Comparison of ENCODE assay signal across 8 mouse cellular contexts in genomic region chr12:72854377-72855032, GRCm38 (mm10).
DNase-seq lines count a peak whose midpoint lies in the region; ATAC-seq lines count a peak whose summit lies in the region.
"Had no signal": no experiment of that assay in that cellular context is flagged by ENCODE, and none has a peak within 500 bp of the region (broad histone marks: within the 10 kb centered on the region; RNA-seq: fewer than 3 reads in every experiment).

No protein-coding gene starts in this region.

- WGBS in lung, embryonic 15.5 days: 6% methylated on average over 19 of the region's 19 CpGs
- under 1% methylated on average over 19 of the region's 19 CpGs for WGBS in forebrain, embryonic 12.5 days
- 9% methylated on average over 19 of the region's 19 CpGs for WGBS in limb, embryonic 15.5 days
- 10% methylated on average over 19 of the region's 19 CpGs for WGBS in stomach, embryonic 15.5 days

- DNase-seq in lung, postnatal 14 days: no peak
- DNase-seq in layer of hippocampus, adult 11-12 months (ENCODE audit: low spot score): no peak
- DNase-seq in cerebellum, postnatal 4 days (ENCODE audit: low spot score in 2 of 2): no peak

- no peak overlapping the region for H3K27ac ChIP-seq in lung, embryonic 15.5 days
- no peak overlapping the region for H3K27ac ChIP-seq in forebrain, embryonic 12.5 days
- no peak overlapping the region for H3K27ac ChIP-seq in limb, embryonic 15.5 days
- H3K27ac ChIP-seq in stomach, embryonic 15.5 days: no peak overlapping the region
- H3K27ac ChIP-seq: macrophage had no signal

- H3K27me3 ChIP-seq in lung, embryonic 15.5 days: peaks cover 64% of the 10 kb centered on the region
- peaks cover 93% of the 10 kb centered on the region for H3K27me3 ChIP-seq in forebrain, embryonic 12.5 days
- H3K27me3 ChIP-seq in limb, embryonic 15.5 days: peaks cover 39% of the 10 kb centered on the region
- peaks cover 38% of the 10 kb centered on the region for H3K27me3 ChIP-seq in stomach, embryonic 15.5 days (replicated peaks)

- no peaks in the 10 kb centered on the region for H3K9me3 ChIP-seq in lung, embryonic 15.5 days
- H3K9me3 ChIP-seq in forebrain, embryonic 12.5 days: no peaks in the 10 kb centered on the region
- 0 out of 2 replicates have a peak, but pooled peaks cover 4% of the 10 kb centered on the region for H3K9me3 ChIP-seq in limb, embryonic 15.5 days
- H3K9me3 ChIP-seq in stomach, embryonic 15.5 days: no peaks in the 10 kb centered on the region

- H3K4me2 ChIP-seq in lung, embryonic 15.5 days: peak overlapping the region; percentile 31
- peak overlapping the region; percentile 9; the same call in 1 of the 2 replicates for H3K4me2 ChIP-seq in forebrain, embryonic 12.5 days
- peak overlapping the region; percentile 27; the same call in 1 of the 2 replicates for H3K4me2 ChIP-seq in limb, embryonic 15.5 days
- H3K4me2 ChIP-seq in stomach, embryonic 15.5 days: peak overlapping the region; percentile 21; the same call in 1 of the 2 replicates

- H3K36me3 ChIP-seq in lung, embryonic 15.5 days: no peaks in the 10 kb centered on the region
- H3K36me3 ChIP-seq in forebrain, embryonic 12.5 days (replicated peaks): no peaks in the 10 kb centered on the region
- H3K36me3 ChIP-seq in limb, embryonic 15.5 days: no peaks in the 10 kb centered on the region
- H3K36me3 ChIP-seq in stomach, embryonic 15.5 days: no peaks in the 10 kb centered on the region

- H3K9ac ChIP-seq in lung, embryonic 15.5 days: no peak overlapping the region
- H3K9ac ChIP-seq in forebrain, embryonic 12.5 days: no peak overlapping the region
- H3K9ac ChIP-seq in limb, embryonic 15.5 days: no peak overlapping the region
- H3K9ac ChIP-seq in stomach, embryonic 15.5 days: no peak overlapping the region

- no peak for ATAC-seq in lung, embryonic 15.5 days (ENCODE audit: borderline replicate concordance, extremely low read depth, low FRiP score, low TSS enrichment)
- no peak for ATAC-seq in forebrain, embryonic 12.5 days (ENCODE audit: low FRiP score)
- ATAC-seq in limb, embryonic 15.5 days (ENCODE audit: insufficient number of reproducible peaks, low FRiP score, low TSS enrichment, low read depth): no peak
- no peak for ATAC-seq in stomach, embryonic 15.5 days (ENCODE audit: insufficient read depth, low FRiP score, low read depth)

- H3K4me3 ChIP-seq in lung, embryonic 15.5 days: no peak overlapping the region
- H3K4me3 ChIP-seq in forebrain, embryonic 12.5 days (replicated peaks): no peak overlapping the region
- H3K4me3 ChIP-seq in limb, embryonic 15.5 days: no peak overlapping the region; the same call in 1 of the 2 replicates
- H3K4me3 ChIP-seq in stomach, embryonic 15.5 days (replicated peaks): no peak overlapping the region; the same call in 1 of the 2 replicates

- no peaks in the 10 kb centered on the region for H3K4me1 ChIP-seq in lung, embryonic 15.5 days
- peaks cover 15% of the 10 kb centered on the region for H3K4me1 ChIP-seq in forebrain, embryonic 12.5 days
- H3K4me1 ChIP-seq in limb, embryonic 15.5 days: peaks cover 5% of the 10 kb centered on the region; the same call in 1 of the 2 replicates
- no peaks in the 10 kb centered on the region for H3K4me1 ChIP-seq in stomach, embryonic 15.5 days
